Mouse (Mus musculus): ENCODE measurements around the gene Vsig10l.

The Vsig10l gene

GRCm38 (mm10) chr7:43463976-43464375, 1.0 kb downstream of the Vsig10l start:
- no peak for DNase-seq

DNA sequence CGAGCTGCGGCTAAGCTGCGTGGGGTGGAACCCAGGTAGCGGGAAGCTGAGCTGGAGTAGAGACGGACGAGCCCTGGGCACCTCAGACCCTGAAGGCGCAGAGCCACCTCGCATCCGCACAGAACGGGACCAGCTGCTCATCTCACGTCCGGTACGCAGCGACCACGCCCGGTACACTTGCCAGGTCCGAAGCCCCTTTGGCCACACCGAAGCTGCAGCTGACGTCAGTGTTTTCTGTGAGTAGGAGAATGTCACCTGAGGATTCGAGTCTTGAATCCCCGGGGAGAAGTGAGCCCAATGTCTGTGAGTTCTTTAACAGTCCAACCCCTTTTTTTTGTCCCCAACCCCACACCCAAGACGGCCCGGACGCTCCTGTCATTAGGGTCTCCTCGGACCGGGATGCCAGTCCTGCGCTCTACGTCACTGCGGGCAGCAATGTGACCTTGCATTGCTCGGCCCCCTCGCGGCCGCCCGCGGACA, 2.0 kb downstream of the Vsig10l start:
- DNase-seq = peak; percentile 95

- peak; percentile 99 for DNase-seq
Measured at GRCm38 (mm10) chr7:43465344-43466098, 2.6 kb downstream of the Vsig10l start.

GRCm38 (mm10) chr7:43466099-43466694, 3.2 kb downstream of the Vsig10l start:
- peak; percentile 98 for DNase-seq

- no peak for DNase-seq
Measured at GRCm38 (mm10) chr7:43470373-43470772, 7.4 kb downstream of the Vsig10l start.

DNA sequence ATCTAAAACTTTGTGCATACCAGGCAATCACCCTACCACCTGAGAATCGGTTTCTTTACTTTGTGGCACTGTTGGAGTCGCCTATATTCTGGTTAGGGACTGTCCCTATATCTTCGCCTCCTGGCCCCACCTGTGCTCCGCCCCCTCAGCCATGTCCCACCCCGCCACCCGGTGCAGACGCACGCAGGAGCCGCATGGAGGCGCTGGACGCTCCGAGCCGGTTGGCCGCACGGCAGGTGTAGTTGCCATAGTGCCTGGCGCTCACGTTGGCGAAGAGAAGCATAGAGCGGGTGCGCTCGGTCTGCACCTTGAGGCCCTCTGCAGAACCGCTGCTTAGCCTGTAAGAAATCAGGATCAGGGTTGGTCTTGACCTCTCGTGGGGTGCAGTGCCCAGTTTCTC, 12.8 kb downstream of the Vsig10l start:
- DNase-seq = no peak

DNA sequence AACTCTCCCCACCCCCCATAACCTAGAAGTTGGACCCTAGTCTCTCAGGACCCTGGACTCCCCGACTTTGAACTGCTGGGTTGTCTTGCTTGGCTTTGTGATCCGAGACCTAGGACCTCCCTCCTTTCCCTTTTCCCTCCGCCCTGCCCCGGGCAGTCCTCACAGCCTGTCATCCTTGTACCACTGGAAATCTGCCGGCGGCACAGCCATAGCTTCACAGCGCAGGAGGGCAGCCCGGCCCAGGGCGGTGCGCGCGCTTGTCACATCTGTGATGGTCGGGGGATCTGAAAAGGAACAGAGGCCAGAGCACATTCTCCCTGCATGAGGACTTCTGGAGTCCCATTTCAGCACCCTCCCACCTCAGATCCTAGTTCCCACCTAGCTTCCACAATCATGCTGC, 13.4 kb downstream of the Vsig10l start:
- DNase-seq = no peak

GRCm38 (mm10) chr7:43481191-43481590, 18.2 kb downstream of the Vsig10l start:
- DNase-seq = no peak

GRCm38 (mm10) chr7:43482090-43482716, 19.3 kb downstream of the Vsig10l start:
- no peak for DNase-seq

- DNase-seq = peak; percentile 75
Measured at GRCm38 (mm10) chr7:43483236-43483635, 20.3 kb downstream of the Vsig10l start.

DNA sequence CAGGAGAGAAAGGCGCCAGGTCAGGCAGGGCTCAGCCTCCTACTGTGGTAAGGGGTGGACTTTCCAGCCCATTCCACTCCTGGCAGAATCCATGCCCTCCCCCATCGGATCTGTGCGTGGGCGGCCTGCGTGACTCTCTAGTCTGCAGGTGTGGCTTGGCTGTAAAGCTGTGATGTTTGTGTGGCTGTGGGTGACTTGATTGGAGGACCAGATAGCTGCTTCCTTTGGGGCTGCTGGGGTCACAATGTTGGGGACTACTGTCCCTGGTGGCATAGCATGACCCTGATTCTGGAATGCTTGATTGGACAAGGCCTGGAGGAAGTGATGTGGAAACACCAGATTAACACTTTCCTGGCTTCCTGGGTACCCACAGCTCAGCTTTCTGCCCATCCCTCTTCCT, 25.7 kb downstream of the Vsig10l start:
- DNase-seq = peak; percentile 82

DNA sequence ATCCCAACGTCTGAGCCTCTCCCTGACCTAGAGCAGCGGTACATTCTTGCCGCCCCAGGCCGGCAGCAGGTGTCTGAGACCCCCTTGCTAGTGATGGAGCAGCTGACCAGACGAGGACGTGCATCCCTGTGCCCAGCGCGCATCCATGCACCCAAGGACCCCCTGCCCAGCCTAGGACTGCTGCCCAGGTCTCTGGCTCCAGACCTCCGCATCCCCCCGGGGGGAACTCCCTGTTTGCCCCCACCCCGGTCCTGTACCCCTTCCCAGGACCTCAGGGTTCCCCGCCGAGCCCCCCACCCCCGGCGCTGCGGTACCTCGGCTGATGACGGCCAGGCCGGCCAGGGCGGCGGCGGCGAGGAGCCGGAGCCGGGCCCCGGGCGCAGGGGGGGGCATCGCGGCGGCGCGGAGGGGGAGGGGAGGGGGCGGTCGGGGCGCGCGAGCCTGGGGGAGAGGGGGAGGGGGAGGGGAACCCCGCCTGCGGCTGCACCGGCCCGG, 26.7 kb downstream of the Vsig10l start, which contains the start of gene Iglon5:
Gene Iglon5 (minus strand): TSS at position 445 of the 495 bp plus-strand sequence.
- DNase-seq = peak; percentile 88

DNA sequence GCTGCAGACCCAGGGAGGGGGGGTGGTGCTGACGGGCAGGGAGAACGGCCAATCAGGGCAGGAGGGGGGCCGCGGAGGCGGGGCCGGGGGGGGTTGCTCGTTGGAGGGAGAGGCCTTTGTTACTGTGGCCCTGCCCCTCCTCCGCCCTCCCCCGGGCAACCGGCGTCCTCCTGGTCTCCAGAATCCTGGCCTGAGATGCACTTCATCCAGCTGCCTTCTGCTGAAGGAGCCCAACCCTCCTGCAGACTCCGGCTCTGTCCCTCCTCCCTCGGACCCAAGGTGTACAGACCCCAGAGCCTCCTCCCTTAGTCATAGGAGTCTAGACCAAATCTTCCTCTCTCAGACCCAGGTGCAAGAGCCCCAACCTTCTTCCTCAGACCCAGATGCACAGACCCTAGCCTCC, 27.2 kb downstream of the Vsig10l start:
- peak; percentile 93 for DNase-seq

GRCm38 (mm10) chr7:43490861-43491260, 27.9 kb downstream of the Vsig10l start:
- DNase-seq = no peak

DNA sequence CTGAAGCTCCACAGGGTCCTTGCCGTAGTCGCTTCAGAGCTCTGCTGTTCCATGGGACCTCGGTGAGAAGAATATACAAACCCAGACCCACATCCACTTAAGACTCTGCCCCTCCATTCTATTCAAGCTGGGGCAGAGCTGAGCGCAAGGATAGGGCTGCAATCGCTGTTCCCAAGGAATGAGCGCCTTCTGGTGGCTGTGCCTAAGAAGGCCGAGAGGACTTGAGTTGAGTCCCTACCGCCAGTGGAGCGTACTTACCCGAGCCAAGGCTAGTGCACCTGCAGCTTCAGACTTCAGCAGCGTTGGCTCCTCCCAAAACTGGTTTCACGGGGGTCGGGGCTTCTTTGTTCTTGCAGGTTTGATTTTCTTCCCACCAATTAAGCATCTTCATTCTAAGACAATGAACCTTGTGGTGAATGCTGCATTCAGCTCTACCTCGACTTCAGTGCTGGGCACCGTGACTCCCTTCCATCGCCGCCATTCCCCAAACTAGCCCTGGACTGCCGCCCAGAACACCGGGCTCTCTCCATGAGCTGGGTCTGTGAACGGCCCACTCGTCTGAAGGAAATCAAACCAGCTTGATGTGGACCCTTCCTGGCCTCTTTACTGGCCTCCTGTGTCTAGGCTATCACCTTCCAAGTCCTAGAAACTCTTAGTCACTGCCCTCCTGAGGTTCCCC, 32.5 kb downstream of the Vsig10l start:
- no peak for DNase-seq

GRCm38 (mm10) chr7:43511707-43512478, 48.9 kb downstream of the Vsig10l start:
- peak; percentile 51 for DNase-seq

GRCm38 (mm10) chr7:43512519-43512918, 49.6 kb downstream of the Vsig10l start:
- no peak for DNase-seq

DNA sequence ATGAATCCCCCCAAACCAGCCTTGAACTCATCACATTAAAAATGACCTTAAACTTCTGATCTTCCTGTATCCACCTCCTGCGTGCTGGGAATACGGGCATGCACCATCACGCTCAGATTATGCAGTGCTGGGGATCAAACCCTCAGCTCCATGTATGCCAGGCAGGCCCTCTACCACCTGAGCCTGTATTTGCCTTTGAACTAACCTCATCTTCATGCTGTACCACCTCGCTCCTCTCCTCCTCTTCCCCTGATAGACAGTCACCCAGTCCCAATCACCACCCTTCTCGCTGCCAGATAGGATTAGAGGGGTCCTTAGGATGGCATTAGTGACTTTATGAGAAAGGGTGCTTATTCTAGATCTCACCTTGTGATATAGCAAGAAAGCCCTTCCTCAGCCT, 52.1 kb downstream of the Vsig10l start:
- DNase-seq = peak; percentile 66

DNA sequence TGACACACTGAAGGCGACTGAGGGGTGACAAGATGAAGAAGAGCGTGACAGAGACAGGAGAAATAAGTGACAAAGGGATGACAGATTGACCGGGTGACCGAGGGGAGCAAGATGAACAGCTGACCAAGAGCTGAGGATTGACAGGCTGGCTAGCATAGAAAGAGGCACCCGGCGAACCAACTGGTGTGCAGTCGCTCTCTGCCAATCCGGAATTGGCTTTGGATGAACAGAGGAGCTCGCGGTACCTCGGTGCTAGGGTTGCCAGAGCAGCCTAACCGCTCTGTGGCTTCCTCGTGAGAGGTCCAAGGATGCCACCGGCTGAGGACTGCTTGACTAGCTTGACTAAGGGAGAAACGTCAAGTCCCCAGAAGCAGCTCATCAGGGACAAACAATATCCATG, 55.4 kb downstream of the Vsig10l start:
- peak; percentile 61 for DNase-seq

All from heart, adult 11 months (tissue).